Mouse (Mus musculus): ENCODE results near the gene 4930519P11Rik.
A peak's percentile ranks its signal among the peaks of the same experiment; 100 is the strongest.

The 4930519P11Rik gene

DNA sequence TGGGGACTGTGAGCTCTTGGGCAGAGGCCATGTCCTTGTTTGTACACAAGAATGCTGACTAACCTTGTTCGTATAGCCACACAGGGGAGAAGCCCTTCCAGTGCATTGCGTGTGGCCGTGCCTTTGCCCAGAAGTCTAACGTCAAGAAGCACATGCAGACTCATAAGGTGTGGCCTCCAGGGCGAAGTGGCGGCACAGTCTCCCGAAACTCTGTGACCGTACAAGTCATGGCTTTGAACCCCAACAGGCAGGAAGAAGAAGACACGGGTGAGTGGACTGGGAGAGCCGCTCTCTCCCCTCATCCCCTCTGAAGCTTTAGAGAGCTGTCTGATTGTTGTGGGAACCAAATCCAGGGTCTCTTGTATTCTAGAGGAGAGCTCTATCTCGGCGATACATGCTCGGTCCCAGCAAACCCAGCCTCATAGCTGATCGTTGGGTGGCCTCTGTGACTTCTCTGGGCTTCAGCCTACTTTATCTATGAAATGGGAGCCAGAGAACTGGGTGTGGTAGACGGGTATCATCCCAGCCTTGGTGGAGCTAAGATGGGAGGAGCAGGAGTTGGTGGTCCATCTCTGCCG lies 19.1 kb upstream of the 4930519P11Rik start:
- no peak for DNase-seq (ENCODE audit: low read depth, low spot score)

DNA sequence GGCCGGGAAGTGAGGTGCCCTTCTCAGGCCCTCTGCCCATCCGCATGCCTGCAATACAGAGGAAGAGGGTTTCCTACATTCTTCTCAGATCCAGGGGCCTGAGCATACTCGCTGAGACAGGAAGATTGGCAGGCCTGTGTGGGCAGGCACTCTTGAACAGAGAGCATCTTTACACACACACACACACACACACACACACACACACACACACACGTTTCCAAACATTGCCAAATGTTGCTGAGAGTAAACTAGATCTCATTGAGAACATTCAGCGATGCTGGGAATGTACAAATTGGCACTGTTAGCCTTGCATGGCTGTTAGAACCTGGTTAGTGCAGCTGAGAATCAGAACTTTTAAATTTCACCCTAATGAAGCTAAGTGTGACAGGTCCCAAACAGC lies 17.3 kb upstream of the 4930519P11Rik start:
- DNase-seq (ENCODE audit: low read depth, low spot score) = no peak

- DNase-seq (ENCODE audit: low read depth, low spot score) = no peak
Observed at GRCm38 (mm10) chr2:154624137-154624536, 10.9 kb upstream of the 4930519P11Rik start.

- DNase-seq (ENCODE audit: low read depth, low spot score) = no peak
Observed at GRCm38 (mm10) chr2:154621684-154622083, 8.4 kb upstream of the 4930519P11Rik start.

GRCm38 (mm10) chr2:154617061-154617460 lies 3.8 kb upstream of the 4930519P11Rik start:
- DNase-seq (ENCODE audit: low read depth, low spot score) = no peak

DNA sequence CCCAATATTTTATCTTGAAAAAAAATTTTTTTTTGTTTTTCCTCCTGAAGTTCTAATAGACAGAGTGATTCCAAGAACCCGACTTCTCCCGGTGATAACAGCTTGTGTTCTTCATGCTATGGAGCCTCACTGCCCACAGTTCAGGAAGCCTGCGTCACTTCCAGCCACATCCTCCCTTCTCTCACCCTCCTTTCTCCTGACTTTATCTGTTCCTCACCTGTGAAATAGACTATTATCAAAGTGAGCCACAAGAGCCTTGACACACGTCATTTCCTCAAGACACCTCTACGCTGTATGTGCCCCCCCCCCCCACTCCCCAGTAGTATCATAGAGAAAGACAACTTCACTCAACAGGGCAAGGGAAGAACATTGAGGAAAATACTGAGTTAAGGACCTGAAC lies 2.4 kb upstream of the 4930519P11Rik start:
- DNase-seq (ENCODE audit: low read depth, low spot score) = no peak

DNA sequence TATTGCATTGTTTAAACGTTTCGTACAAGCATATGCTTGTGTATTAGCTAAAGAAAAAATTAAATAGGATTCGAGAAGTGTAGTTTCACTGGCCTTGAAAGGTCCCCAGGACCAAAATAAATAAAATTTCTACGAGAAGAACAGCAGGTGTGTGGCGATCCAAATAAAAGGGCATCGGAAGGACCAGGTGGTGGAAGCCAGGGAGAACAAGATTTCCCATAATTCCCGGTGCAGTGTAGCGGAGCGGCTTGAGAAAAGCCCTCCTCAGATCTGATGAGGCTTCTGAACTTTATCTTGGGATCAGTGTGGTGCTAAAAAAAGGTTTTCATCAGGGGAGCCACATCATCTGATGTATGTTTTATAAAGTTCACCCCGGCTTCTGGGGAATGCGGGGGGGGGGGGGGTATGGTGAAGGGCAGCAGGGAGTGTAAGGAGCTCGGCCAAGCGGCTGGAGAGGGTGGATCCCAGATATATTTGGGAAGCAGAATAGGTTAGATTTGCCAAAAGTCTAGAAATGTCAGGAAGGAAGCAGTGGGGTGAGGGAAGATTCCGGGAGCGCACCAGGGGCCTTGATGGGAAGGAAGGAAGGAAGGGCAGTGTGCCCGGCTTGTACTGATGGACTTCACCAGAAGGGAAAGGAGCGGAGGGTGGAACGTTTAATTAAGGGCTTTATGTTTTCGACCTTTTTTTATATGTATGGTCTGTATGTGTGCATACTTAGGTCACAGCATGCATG lies 1.8 kb upstream of the 4930519P11Rik start:
- DNase-seq (ENCODE audit: low read depth, low spot score) = no peak

DNA sequence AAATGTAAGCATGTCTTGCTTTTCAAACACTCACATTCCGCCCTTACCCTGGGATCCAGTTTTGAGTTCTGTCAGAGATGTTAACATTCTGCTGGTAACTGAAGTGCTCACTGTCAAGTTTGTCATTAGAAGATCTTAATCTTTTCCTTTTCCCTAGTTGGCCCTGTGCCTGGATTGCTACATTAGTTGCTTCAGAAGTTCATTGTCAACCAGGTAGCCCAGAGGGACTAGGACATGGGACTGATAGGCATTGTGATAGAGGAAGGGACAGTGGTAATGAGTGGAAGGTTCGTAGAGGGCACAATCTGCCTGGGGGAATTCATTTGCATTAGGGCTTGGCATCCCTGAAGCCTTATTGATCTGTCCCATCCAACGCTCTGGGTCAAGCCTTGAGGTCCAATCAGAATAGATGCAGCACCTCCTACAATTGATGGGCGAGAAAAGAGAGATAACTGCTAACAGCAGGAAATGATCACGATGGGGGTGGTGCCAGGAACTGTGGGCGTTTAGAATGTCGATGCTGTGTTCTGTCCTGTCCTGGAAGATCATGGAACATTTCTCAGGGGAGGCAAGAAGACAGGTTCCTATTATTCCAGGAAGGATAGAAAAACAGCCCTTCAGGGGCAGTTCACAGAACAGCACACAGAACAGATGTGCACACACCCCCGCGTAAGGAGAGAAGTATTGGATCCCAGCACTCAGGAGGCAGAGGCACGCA lies 4.0 kb downstream of the 4930519P11Rik start:
- DNase-seq (ENCODE audit: low read depth, low spot score) = no peak

- DNase-seq (ENCODE audit: low read depth, low spot score) = no peak
Observed at GRCm38 (mm10) chr2:154606965-154607364, 6.3 kb downstream of the 4930519P11Rik start.

- no peak for DNase-seq (ENCODE audit: low read depth, low spot score)
Observed at GRCm38 (mm10) chr2:154604156-154604555, 9.1 kb downstream of the 4930519P11Rik start.

DNA sequence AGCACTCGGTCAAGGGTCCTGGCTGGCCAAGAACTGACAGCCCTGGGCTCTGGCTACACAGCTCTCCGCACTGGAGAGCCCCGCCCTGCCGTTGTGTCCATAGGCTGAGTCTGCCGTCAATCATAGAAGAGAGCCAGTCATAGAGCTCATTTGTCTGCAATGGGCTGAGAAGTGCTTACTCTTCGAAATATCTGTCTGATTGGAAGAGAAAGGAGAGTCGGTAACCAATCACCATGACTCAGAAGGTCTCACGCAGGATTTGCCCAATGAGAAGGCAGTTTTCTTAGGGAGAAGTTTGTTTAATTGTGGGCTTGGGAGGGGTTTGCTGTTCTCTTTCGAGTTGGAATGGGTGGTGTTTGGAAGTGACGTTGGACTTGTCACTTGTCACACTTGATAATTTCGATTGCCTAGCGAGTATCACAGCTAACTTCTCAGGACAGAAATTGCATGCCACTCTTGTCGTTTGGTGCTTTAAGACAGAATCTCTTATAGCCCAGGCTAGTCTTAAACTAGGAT lies 9.5 kb downstream of the 4930519P11Rik start, which contains the start of gene Pxmp4:
Gene Pxmp4 (minus strand): TSS at position 71 of the 516 bp plus-strand sequence.
- DNase-seq (ENCODE audit: low read depth, low spot score) = peak; percentile 98

- no peak for DNase-seq (ENCODE audit: low read depth, low spot score)
Observed at GRCm38 (mm10) chr2:154603007-154603637, 10.1 kb downstream of the 4930519P11Rik start.

GRCm38 (mm10) chr2:154601324-154601723 lies 11.9 kb downstream of the 4930519P11Rik start:
- DNase-seq (ENCODE audit: low read depth, low spot score) = no peak

- DNase-seq (ENCODE audit: low read depth, low spot score) = no peak
Observed at GRCm38 (mm10) chr2:154600586-154600985, 12.7 kb downstream of the 4930519P11Rik start.

- no peak for DNase-seq (ENCODE audit: low read depth, low spot score)
Observed at GRCm38 (mm10) chr2:154597399-154597798, 15.8 kb downstream of the 4930519P11Rik start.

DNA sequence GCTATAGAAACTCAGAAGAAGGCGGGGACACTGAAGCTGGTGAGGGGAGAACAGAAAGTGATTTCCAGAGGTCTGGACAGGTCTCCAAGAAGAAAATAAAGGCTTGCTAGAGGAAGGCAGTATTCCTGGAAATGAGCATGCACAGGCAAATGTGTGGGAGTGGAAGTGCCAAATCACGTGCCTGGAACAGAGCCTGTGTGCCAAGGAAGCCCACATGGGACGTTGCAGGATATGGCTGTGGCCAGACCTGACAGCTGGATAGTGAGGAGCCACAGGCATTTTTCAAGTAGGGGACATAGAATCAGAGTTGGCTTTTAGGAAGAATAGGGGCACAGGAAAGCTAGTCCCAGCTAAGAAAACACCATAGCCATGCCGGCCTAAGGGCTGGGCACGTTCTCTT lies 17.5 kb downstream of the 4930519P11Rik start:
- DNase-seq (ENCODE audit: low read depth, low spot score) = no peak

DNA sequence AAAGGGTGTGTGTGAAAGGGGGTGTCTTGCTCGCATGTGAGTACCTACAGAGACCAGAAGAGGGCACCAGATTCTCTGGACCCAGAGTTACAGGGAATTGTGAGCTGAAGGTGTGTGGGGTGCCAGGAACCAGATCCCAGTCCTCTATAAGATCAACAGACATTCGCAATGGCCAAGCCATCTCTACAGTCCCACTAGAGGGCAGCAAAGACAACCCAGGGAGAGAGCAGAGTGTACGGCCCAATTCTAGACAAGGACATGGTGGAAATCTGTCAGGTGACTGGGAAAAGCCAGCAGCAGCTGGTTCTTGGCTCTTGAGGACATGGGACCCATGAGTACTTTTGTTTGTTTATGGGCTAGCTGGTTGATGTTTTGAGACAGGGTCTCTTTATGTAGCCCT lies 20.2 kb downstream of the 4930519P11Rik start:
- DNase-seq (ENCODE audit: low read depth, low spot score) = no peak

GRCm38 (mm10) chr2:154591239-154591638 lies 22.0 kb downstream of the 4930519P11Rik start:
- no peak for DNase-seq (ENCODE audit: low read depth, low spot score)

- DNase-seq (ENCODE audit: low read depth, low spot score) = no peak
Observed at GRCm38 (mm10) chr2:154589051-154589450, 24.2 kb downstream of the 4930519P11Rik start.

DNA sequence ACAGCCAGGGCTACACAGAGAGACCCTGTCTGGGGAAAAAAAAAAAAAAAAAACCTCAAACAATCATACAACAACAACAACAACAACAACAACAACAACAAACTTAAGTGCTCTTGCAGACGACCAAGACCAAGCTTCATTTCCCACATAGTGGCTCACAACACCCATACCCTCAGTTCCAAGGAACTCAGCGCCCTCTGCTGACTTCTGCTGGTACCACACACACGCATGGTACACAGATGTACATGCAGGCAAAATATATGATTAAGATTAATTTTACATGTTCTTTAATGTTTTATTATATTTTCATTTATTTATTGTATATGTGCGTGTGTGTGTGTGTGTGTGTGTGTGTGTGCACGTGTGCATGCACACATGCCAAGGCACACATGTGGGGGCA lies 26.8 kb downstream of the 4930519P11Rik start:
- peak; percentile 51 for DNase-seq (ENCODE audit: low read depth, low spot score)

GRCm38 (mm10) chr2:154584931-154585601 lies 28.2 kb downstream of the 4930519P11Rik start:
- DNase-seq (ENCODE audit: low read depth, low spot score) = no peak

Measured in mesoderm, embryonic 11.5 days (tissue).